Mouse (Mus musculus) layer of hippocampus, adult 18-20 months (tissue): Measurements from ENCODE around the gene Qrsl1. TPM values are rescaled to one million over a fixed set of nuclear protein-coding genes. Genes with fewer than 3 reads are reported as not detected.

Experiments
- DNase-seq, 2 experiments: peaks; one replicate each; pipeline ENCODE4 v3.0.0; 2022; ENCODE audit warnings: low spot score in 2 of 2
- total RNA-seq, 2 experiments: library from RNA; stranded (reverse); gene quantifications; 2 replicates each; pipeline ENCODE4 v1.2.3; 2021

Gene Qrsl1
- total RNA-seq, 2 experiments from 2014 or later = 13.8 to 14.4 TPM

DNA sequence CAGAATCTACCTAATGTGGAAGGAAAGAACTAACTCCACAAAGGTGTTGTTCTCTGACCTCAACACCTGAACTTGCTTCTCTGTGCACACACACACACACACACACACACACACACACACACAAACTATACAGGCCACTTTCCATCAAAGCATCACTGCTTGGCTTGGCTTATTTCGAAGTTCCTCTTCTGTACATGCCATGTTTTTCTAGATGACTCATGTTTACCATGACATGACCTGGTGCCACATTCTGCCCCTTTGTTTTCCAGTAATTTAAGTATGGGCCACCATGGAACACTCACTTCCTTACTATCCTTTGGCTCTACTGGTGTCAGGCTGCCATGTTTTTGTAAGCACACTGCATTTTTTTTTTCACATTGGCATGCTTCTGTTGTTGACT, 30.1 kb downstream of the Qrsl1 start:
- no peak for DNase-seq

GRCm38 (mm10) chr10:43870752-43871151, 30.8 kb downstream of the Qrsl1 start:
- DNase-seq = no peak

DNA sequence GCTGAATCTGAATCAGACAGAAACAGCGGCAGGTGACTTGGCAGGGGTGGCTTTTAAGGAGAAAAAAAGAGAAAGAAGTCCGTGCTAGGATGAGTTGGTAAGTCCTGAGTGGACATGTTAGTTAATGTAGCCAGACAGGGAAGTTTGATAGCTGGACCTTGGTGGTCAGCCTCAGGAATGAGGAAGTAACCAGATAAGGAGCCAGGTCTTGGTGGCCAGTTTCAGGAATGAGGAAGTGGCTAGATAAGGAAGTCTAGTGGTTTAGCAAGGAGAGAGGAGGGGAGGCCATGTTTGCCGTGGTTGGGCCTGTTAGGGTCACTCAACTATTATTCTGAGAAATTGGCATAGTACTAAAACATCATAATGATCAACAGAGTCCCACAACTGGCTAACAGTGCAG, 45.2 kb downstream of the Qrsl1 start:
- DNase-seq = no peak

- no peak for DNase-seq
Observed at GRCm38 (mm10) chr10:43855916-43856315, 45.6 kb downstream of the Qrsl1 start.

- no peak for DNase-seq
Observed at GRCm38 (mm10) chr10:43851898-43852297, 49.6 kb downstream of the Qrsl1 start.

DNA sequence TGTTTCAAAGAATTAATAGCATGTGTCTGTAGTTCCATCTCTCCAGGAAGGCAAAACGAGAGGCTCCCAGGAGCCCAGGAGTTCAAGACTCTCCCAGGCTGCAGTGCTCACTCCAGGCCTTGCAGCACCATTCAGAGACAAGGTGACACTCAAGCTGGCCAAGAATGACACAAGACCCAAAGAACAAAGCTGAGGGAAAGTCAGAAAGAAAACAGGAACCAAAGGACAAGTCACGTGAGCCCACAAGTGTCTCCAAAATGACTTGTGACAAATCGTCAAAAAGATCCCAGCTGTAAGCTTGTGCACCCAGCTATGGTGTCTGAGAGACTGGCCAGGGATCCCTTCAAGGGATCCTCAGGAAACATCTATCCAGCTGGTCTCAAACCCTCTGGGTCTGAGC, 52.1 kb downstream of the Qrsl1 start:
- no peak for DNase-seq

- no peak for DNase-seq
Observed at GRCm38 (mm10) chr10:43846141-43846622, 55.4 kb downstream of the Qrsl1 start.

DNA sequence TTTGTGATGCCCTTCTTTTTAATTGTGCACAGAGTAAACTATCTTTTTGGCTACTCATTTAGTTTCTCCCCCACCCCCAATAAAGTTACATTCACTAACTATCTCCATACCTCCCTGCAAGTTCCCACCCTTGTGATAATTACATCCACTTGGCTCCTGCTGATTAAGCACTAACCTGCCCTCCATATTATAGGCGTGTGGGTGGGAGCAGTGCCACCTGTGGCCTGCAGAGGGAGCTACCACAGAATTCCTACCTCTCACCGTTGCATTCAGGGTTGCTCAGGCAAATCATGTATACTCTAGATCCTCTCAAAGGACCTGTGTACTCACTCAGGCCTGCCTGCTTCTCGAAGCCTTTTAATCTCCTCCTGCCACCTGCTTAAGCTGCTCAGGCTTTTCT, 56.1 kb downstream of the Qrsl1 start:
- DNase-seq = no peak

DNA sequence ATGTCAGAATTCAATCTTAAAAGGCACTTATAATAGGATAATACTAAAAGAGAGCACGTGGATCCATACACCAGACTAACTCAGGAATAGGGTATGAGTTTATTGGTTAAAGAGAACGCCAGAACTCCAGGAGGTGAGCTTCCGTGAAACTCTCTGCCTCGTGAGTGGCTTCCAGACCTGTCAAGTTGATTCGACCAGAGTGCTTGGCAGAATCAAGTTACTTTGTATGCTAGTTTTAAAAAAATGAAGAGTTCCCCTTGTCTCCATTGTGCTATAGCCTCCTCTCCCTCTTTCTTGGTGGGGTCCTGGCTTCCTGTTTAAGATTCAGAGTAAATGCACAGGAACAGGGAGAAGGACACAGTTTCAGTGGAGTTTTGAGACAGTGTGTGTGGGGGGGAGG, 60.1 kb downstream of the Qrsl1 start:
- DNase-seq = no peak

GRCm38 (mm10) chr10:43832868-43833267, 68.7 kb downstream of the Qrsl1 start:
- DNase-seq = no peak

- DNase-seq = no peak
Observed at GRCm38 (mm10) chr10:43830251-43831018, 71.1 kb downstream of the Qrsl1 start.

- no peak for DNase-seq
Observed at GRCm38 (mm10) chr10:43828686-43829015, 72.9 kb downstream of the Qrsl1 start.

DNA sequence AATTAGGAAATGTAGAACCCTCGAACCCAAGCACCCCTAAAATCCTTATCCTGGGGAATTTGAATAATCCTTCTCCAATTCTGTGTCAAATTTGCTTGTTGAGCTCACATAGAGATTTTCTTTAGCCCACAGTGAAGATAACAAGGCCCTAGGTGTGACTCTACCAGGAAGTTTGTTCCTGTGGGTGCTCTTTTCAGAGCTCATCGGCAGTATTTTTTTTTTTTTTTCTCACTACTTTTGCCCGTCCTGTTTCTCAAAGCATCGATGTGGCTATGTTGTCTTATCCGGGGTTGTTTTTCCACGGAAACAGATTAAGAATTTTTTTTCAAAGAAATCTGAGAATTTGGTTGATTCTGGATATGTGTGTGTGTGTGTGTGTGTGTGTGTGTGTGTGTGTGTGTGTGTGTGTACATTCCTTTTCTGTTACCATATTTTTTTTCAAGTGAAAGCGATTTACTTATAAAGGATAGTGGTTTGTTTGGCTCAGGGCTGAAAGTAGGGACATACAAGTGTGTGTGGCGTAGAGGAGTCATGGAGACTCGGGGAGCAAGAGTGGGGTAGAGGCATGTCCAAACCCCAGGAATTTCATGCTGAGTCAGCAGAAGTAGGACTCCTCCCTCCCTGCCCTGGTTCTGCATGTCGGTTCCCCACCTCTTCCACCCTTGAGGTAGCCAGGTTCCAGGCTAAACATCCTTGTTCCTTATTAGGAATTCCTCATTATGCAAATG, 73.4 kb downstream of the Qrsl1 start:
- no peak for DNase-seq

GRCm38 (mm10) chr10:43826773-43827621, 74.5 kb downstream of the Qrsl1 start:
- DNase-seq = no peak

- DNase-seq = no peak
Observed at GRCm38 (mm10) chr10:43825696-43826095, 75.8 kb downstream of the Qrsl1 start.

- DNase-seq = no peak
Observed at GRCm38 (mm10) chr10:43824713-43825112, 76.8 kb downstream of the Qrsl1 start.

Other genes with a start within 250 kb of the Qrsl1 start
- gene Rtn4ip1, start 62 bp upstream of the Qrsl1 start, total RNA-seq = 10 to 100 TPM; 13.4 to 13.6 TPM
- gene Crybg1, start 247.1 kb upstream of the Qrsl1 start, total RNA-seq = under 1 TPM; 0.43 to 0.59 TPM